Mouse (Mus musculus): ENCODE data around the gene Olfr60.

The Olfr60 gene

GRCm38 (mm10) chr7:140361571-140361970, at the start of gene Olfr60:
Olfr60 (minus strand) TSS chr7:140361671.
- DNase-seq (ENCODE audit: low spot score in 2 of 2): no peak

GRCm38 (mm10) chr7:140402818-140403217, 41.3 kb upstream of the Olfr60 start, which contains the start of gene Olfr531:
Olfr531 (minus strand) TSS chr7:140402918.
- no peak for DNase-seq (ENCODE audit: low spot score in 2 of 2)

GRCm38 (mm10) chr7:140376911-140377310, 15.4 kb upstream of the Olfr60 start:
- DNase-seq (ENCODE audit: low spot score in 2 of 2): no peak

- DNase-seq (ENCODE audit: low spot score in 2 of 2): no peak
These were observed 14.8 kb upstream of the Olfr60 start, which contains the start of gene Olfr530 for GRCm38 (mm10) chr7:140376231-140376630. Olfr530 (minus strand) TSS chr7:140376331.

- no peak for DNase-seq (ENCODE audit: low spot score in 2 of 2)
These were observed 12.8 kb upstream of the Olfr60 start for GRCm38 (mm10) chr7:140374300-140374699.

- DNase-seq (ENCODE audit: low spot score in 2 of 2): no peak
These were observed 27.8 kb downstream of the Olfr60 start, which contains the start of gene Olfr527 for GRCm38 (mm10) chr7:140333717-140334116. Olfr527 (plus strand) TSS chr7:140334017.

GRCm38 (mm10) chr7:140329766-140330304, 31.6 kb downstream of the Olfr60 start:
- DNase-seq (ENCODE audit: low spot score in 2 of 2): no peak

GRCm38 (mm10) chr7:140321135-140321534, 40.3 kb downstream of the Olfr60 start:
- DNase-seq (ENCODE audit: low spot score in 2 of 2): no peak

GRCm38 (mm10) chr7:140320558-140320957, 40.9 kb downstream of the Olfr60 start, which contains the start of gene Olfr525:
Olfr525 (plus strand) TSS chr7:140320858.
- DNase-seq (ENCODE audit: low spot score in 2 of 2): no peak

GRCm38 (mm10) chr7:140319861-140320385, 41.5 kb downstream of the Olfr60 start:
- no peak for DNase-seq (ENCODE audit: low spot score in 2 of 2)

- DNase-seq (ENCODE audit: low spot score in 2 of 2): no peak
These were observed 62.1 kb downstream of the Olfr60 start for GRCm38 (mm10) chr7:140299416-140299815.

GRCm38 (mm10) chr7:140296876-140297275, 64.6 kb downstream of the Olfr60 start:
- no peak for DNase-seq (ENCODE audit: low spot score in 2 of 2)

GRCm38 (mm10) chr7:140295746-140296145, 65.7 kb downstream of the Olfr60 start:
- no peak for DNase-seq (ENCODE audit: low spot score in 2 of 2)
